Mouse (Mus musculus) lung, postnatal 0 days (tissue): ENCODE data around the gene Ulk2.

Source experiments
- CTCF ChIP-seq: IDR thresholded peaks from 2 replicates; pipeline ENCODE4 v1.5.1; 2016; ENCODE audit warnings: antibody characterized with exemption, mild to moderate bottlenecking
- EP300 ChIP-seq: IDR thresholded peaks from 2 replicates; pipeline ENCODE4 v1.6.1; 2016; ENCODE audit warnings: antibody characterized with exemption, mild to moderate bottlenecking, control low read depth

GRCm38 (mm10) chr11:61866856-61867255 lies 12.0 kb upstream of the Ulk2 start:
- TF ChIP-seq CTCF (no peak), EP300 (no peak)
